Mouse (Mus musculus): ENCODE data around the gene Rgs21.

Rgs21 gene

DNA sequence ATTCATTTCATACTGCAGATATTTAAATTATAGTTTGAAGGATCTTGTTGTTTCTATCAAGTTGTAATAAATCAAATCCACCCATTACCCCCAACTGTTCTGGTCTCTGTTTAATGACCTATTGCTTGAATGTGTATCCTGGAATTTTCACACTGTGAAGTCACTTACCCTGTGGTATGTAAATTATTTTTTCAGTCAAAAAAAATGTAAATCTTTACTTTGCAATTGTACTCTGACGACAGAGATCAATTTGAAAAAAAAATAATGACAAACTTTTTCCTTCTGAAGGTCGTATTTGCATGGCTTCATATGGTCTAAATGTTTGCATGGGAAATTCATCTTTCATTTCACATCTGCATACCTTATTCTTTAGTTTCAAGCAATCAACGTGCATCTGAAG, at the start of gene Rgs21:
Gene Rgs21 (minus strand): TSS at position 101 of the 400 bp plus-strand sequence.
- DNase-seq (ENCODE audit: low spot score in 2 of 2): no peak

DNA sequence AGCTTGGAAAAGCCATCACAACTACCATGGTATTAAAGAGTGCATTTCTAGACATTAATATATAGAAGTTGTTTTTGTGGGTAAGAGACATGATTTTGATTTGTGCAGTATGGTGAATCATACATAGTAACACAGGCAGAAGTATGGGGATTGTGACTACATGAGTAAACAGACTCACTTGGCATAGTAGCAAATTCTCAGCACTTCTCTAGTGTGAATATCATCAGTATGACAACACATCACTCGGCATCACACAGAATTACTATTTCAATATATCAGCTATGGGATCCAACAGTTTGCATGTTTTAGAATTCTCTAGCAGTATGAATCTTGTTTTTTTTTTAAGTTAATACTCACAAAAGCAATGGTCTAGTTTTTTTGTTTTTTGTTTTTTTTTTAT, 36.6 kb upstream of the Rgs21 start:
- DNase-seq (ENCODE audit: low spot score in 2 of 2): no peak

DNA sequence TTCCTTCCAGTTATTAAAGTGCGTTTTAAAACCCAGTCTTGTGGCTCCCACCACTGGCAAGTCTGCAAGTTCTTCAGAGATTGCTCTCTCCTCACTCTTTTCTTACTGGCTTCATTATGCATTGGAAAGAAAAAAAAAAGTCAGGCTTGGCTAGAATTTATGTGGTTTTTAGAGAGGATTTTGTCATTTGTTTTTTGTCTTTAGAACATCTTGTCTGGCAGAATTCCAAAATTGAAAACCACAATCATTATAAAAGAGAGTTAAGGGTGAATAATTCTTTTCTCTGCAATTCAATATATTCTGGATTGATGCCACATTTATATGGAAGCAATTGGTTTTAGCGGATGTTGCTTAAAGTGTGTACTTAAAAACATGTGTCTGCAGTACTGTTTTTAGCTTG, 35.5 kb upstream of the Rgs21 start:
- no peak for DNase-seq (ENCODE audit: low spot score in 2 of 2)

DNA sequence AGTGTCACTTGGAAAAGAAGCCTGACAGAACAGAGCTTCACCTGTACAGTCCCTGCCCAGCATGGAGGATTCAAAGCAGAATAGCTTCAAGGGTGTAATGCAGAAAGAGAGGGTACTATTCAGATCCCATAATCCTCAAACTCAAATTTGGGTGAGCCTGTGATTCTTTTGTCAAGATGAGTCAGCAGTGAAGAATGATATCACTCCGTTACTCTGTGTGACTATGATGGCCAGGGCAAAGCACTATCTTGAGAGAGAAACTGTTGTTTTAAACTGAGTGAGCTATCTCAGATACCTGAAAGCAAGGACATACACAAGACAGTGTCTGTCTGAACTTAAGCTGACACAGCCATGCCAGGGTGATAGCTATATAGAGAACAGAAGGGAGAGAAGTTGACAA, 11.9 kb upstream of the Rgs21 start:
- no peak for DNase-seq (ENCODE audit: low spot score in 2 of 2)

GRCm38 (mm10) chr1:144572972-144573371, 5.5 kb upstream of the Rgs21 start:
- DNase-seq (ENCODE audit: low spot score in 2 of 2): no peak

DNA sequence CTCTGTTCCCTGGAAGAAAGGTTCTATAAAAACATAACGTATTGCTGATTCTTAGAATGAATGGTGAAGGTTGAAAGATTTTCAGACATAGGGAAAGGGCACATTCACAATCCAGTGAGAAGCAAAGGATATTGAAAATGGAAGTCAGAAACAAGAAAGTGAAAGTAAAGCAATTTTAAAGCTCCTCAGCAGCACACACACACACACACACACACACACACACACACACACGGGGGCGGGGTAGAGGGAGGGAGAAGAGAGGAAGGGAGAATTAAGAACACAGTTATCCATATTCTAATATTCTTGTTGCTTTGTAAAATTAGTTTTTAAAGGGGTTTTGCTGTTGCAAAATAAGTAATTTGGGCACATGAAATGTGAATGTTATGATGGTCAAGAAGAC, 2.4 kb upstream of the Rgs21 start:
- DNase-seq (ENCODE audit: low spot score in 2 of 2): no peak

DNA sequence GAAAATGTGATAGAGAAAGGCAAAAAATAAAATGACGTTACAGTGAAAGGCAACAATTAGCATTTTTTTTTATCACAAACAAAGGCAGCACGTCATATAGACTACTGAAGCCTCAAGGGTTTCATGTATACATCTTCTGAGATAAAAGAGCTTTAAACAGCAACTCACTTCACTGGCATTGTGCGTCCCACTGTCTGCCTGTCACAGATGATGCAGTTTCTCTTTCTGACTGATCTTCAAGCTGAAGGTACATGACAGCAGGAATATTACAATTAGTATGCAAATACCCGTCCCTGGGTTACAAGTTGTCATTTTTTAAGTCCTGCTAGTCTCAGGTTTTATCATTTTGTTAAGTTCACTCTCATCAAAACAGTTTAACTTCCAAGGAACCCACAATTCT, 22.3 kb downstream of the Rgs21 start:
- DNase-seq (ENCODE audit: low spot score in 2 of 2): no peak

DNA sequence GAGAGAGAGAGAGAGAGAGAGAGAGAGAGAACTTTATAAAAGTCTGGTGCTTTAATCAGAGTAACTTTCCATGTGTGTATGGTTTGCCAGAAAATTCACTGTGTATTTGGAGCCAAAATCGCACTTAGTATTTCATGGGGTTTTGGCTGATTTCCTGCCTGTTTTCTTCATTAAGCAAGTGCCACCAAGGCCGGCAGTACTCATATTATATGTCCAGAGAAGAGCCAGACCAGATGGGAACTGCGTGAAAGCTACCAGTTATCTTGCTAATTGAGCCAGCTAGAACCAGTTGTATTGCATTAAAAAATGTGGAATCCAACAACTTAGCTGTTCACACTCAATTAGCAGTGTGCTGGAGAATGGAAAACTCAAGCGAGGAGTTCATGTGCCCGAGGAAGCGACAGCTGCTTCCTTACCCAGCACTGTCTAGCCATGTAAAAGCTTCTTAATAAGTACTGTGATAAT, 22.9 kb downstream of the Rgs21 start:
- no peak for DNase-seq (ENCODE audit: low spot score in 2 of 2)

- DNase-seq (ENCODE audit: low spot score in 2 of 2): no peak
These were observed 35.7 kb downstream of the Rgs21 start for GRCm38 (mm10) chr1:144531746-144532145.

- DNase-seq (ENCODE audit: low spot score in 2 of 2): no peak
These were observed 49.5 kb downstream of the Rgs21 start for GRCm38 (mm10) chr1:144517878-144518426.

DNA sequence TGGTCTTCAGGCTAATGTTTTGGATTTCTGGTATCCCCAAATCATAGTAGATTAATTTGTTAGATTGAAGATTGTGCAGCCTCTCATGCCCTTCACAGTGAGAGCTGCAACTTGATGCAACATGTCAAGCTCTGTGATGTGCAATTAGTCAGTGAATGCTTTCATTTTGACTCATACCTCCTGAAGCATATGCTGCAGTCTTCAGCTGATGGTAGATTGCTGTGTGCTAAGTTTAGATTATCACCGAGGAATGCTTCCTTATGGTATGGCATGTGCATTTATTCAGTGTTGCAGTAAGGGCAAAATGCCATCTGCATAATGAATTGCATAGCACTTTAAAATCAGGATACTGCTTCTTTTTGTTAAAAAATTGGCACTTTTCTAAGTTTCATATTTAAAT, 65.2 kb downstream of the Rgs21 start:
- DNase-seq (ENCODE audit: low spot score in 2 of 2): no peak

GRCm38 (mm10) chr1:144500423-144500822, 67.0 kb downstream of the Rgs21 start:
- DNase-seq (ENCODE audit: low spot score in 2 of 2): no peak

DNA sequence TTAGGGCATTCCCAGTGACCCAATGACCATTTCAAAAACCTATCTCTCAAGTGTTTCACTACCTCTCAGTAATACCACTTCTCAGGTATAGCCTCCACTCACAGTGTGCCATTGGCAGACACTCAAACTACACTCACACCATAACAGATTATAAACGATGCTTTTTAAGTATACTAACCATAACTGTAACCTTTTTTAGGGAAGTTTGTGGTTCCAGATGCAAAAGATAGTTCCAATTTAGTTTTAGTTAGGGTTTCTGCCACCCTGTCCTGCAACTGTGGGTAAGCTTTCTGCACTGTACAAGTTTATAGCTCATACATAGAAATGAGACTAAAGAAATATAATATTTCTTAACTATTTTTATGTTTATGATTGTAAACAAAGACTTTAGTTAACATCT, 67.7 kb downstream of the Rgs21 start:
- DNase-seq (ENCODE audit: low spot score in 2 of 2): no peak

DNA sequence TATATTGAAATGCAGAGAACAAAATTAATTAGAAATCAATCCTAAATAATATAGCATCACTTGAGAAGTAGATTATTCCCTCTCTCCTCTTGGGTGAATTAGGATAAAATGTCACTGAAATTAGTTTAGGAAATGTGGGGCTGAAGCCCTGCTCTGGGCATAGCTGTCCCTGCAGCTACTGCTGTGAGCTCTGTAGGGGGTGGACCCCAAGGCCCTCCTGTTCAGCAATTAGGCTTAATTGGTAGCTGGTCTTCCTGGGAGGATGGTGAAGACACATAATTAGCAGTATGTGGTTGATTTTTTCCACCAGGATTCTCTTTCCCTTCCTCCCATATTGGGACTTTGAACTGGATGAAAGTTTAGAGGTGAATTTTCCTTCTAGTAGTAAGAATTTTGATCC, 68.7 kb downstream of the Rgs21 start:
- no peak for DNase-seq (ENCODE audit: low spot score in 2 of 2)

DNA sequence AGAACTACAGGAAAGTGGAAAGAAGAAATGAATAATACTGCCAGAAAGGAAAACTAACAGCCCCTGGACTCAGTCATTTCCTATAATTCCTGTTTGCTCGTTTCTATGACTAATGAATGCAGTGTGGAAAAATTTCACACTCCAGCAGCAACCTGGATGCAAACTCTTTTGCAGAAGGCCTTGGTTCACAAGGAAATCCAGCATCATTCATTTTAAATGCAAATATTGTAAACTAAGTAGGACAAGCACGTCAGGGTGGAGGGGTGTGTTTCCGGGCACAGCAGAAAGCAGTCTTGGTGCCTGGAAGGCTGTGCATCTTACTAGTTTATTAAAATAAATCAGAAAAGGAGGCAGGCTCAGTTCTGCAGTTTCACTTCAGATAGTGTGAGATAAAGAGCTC, 69.4 kb downstream of the Rgs21 start:
- DNase-seq (ENCODE audit: low spot score in 2 of 2): no peak

DNA sequence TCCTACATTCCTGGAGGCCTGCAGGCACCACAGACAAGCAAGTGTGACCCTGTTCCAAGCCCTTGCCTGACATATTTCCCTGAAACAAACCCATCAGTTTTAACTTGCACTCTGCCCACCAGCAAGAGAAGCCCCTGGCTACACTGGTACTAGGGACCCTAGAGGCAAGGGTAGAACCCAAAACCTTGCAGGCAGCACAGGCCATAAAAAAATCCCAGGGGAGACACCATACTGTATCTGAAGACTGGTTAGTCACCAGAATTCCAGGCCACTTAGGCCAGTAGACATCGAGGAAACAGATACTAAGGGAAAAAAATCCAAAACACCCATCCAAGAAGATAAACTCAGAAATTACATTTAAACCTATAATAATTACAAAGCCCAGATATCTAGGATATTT, 74.1 kb downstream of the Rgs21 start:
- no peak for DNase-seq (ENCODE audit: low spot score in 2 of 2)

DNA sequence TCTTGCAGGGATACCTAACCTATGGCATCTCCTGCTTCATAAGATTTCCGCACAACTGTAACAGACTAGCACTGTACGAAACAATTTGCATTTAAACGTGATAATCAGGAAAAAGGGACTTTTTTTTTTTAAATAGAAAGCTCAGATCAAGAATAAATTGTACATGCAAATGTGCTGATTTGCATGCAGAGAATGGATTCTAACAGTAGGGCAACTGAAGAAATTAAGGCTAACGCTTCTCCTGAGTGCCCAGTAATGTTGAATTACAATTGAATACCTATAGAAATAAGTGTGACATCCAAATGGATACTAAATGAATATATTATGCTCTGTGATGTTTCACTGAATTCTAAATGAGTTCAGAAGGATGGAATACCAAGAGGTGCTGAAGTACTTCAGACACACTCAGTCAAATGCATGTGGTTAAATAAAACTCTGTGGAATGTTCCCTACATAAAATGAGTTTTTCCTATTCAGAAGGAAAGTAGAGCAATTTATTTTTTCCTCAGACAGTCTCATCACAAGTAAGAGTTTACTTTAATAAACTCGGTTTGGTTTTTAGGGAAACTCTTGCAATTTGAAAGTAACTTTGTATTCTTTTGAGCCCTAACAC, 79.1 kb downstream of the Rgs21 start:
- DNase-seq (ENCODE audit: low spot score in 2 of 2): no peak

Data from heart, adult 9 months (tissue).